Mouse (Mus musculus): ENCODE measurements around the gene Cryba2. TPM values are rescaled to one million over a fixed set of nuclear protein-coding genes. Genes with fewer than 3 reads are reported as not detected.

The Cryba2 gene
- polyA plus RNA-seq, 1 experiment = not detected

DNA sequence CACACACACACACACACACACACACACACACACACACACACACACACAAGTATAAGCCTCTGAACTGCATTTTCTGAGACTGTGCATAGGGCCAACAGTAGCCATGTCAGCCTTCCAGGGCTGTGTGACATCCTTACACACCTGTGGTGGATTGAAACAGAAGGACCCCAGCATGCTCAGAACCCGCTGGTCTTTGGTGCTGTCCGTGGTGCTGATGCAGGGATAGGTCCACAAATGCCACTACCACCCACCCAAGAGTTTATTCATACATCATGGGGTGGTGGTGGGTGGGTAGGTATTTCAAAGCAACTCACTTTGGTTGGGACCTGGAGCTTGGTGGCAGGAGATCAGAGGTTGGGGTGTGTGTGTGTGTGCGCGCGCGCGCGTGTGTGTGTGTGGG is 1.4 kb downstream of the Cryba2 start:
- TF ChIP-seq POLR2A (IDR thresholded peaks at IDR 0.05; ENCODE audit: insufficient read depth, low read depth, low read length) = no peak
- no peak for TF ChIP-seq CTCF (IDR thresholded peaks at IDR 0.05; ENCODE audit: insufficient read depth, low read depth, low read length)
- 3% methylated on average over 8 of the region's 8 CpGs for WGBS

DNA sequence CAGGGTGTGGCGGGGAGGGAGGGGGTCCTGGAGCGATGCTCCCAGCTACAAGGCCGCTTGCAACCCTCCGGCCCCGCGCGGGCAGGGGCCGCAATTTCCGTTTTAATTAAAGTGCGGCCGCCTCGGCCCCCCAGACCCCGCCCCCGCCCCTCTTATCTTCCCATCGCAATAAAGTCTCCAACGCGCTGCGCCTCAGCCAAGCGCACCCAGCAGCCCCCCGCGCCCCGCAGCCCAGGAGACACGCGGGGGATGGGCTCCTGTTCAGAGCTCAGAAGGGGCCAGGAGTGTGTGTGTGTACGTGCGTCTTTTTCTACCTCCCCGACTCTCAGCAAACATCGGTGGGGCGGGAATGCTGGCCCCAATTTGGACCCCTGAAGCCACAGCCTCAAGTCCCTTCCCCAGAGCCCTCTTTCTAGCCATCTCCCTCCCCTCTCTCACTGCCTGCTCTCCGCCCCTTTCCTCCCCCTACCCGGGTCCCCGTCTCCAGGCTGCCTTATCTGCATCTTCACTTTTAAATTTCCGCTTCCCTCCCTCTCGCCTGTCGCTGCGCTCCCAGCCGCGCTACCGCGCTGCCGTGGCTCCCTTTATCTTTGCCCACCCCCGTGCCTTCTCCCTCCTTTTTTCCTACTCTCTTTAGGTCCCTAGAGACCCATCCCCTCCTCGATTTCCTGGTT is 7.4 kb downstream of the Cryba2 start, which contains the start of gene Fev:
Gene Fev (minus strand): TSS at position 51 of the 674 bp plus-strand sequence.
- H3K27ac ChIP-seq (ENCODE audit: insufficient read depth, low read depth, low read length) = no peak within 1 kb of the TSS
- H3K4me1 ChIP-seq (ENCODE audit: control insufficient read depth, insufficient read depth, low read length) = peaks cover 32% of the 10 kb centered on the region
- peak within 1 kb of the TSS; percentile 6; the same call in 1 of the 2 replicates for H3K4me3 ChIP-seq (ENCODE audit: insufficient read depth, low read depth, low read length)
- WGBS = under 1% methylated on average over 43 of the region's 43 CpGs
- TF ChIP-seq POLR2A (IDR thresholded peaks at IDR 0.05; ENCODE audit: insufficient read depth, low read depth, low read length) (no peak), CTCF (IDR thresholded peaks at IDR 0.05; ENCODE audit: insufficient read depth, low read depth, low read length) (no peak)

More for the DNA sequence above, 1.4 kb downstream of the Cryba2 start:
- H3K4me1 ChIP-seq (ENCODE audit: control insufficient read depth, insufficient read depth, low read length) = peaks cover 14% of the 10 kb centered on the region
- H3K27ac ChIP-seq (ENCODE audit: insufficient read depth, low read depth, low read length) = no peak overlapping the region
- H3K4me3 ChIP-seq (ENCODE audit: insufficient read depth, low read depth, low read length) = no peak overlapping the region

DNA sequence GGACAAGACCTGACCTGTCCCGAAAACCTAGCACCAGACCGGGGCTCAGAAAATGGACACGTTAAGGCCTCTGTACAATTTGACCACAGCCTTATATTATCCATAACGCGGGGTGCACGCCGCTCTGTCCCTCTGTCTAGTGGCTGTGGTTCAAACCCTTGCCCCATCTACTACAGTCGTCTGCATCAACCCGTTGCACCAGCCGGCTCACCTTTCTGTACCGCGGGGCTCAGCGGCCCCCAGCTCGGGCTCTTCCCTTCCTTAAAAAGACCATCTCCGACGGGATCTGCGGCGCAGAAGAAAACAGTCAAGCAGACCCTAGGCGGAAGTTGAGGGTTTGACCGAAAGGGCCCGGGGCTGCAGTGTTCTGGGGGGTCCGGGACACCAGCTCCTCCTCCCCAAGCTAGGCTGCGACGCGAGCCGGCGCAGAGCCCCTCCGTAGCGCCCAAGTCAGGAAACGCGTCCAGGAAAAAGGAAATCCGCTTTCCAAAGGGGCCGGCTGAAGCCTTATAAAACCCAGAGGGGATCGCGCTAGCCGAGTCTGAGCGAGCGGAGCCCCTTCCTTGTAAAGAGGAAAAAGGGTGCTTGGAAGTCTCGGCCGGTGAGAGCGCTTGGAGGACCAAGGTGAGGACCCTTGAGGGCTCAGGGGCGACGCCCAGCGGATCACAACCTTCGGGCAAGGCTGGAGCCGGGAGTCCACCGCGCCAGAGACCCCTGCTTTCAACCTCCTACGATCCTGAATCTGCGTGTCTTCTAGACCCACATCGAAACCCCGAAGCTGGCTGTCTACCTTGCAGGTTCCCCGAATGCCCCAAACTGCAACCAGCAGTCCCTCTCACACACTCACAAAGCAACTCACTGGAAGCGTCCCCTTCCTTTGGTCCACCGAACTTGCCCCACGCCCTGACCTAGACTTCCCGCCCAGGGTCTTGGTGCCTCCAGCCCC is 8.5 kb downstream of the Cryba2 start:
- Histone ChIP-seq H3K27ac (ENCODE audit: insufficient read depth, low read depth, low read length) (no peak overlapping the region), H3K4me1 (ENCODE audit: control insufficient read depth, insufficient read depth, low read length) (peaks cover 32% of the 10 kb centered on the region), H3K4me3 (ENCODE audit: insufficient read depth, low read depth, low read length) (no peak overlapping the region)
- 3% methylated on average over 57 of the region's 57 CpGs for WGBS
- no peak for TF ChIP-seq CTCF (IDR thresholded peaks at IDR 0.05; ENCODE audit: insufficient read depth, low read depth, low read length)
- no peak for TF ChIP-seq POLR2A (IDR thresholded peaks at IDR 0.05; ENCODE audit: insufficient read depth, low read depth, low read length)

DNA sequence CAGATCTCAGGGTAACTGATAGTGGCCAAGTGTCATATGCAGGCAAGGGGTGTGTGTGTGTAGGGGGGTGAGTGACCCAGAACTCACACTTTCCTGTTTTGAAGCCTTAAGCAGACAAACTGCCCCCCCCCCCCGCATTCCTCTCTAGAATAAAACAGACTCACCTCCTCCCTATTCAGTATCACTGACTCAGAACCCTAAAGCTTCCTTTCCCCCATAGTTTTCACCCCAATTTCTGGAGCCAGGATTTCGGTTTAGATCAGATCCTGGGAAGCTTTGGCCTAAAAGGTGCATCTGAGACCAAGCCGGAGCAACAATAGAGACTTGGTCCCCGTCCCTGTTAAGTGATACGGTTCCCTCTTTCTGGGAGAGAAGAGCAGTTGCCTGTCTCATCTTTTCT is 9.5 kb downstream of the Cryba2 start:
- WGBS = 30% methylated on average over 5 of the region's 5 CpGs
- Histone ChIP-seq H3K4me3 (ENCODE audit: insufficient read depth, low read depth, low read length) (no peak overlapping the region), H3K27ac (ENCODE audit: insufficient read depth, low read depth, low read length) (no peak overlapping the region)

DNA sequence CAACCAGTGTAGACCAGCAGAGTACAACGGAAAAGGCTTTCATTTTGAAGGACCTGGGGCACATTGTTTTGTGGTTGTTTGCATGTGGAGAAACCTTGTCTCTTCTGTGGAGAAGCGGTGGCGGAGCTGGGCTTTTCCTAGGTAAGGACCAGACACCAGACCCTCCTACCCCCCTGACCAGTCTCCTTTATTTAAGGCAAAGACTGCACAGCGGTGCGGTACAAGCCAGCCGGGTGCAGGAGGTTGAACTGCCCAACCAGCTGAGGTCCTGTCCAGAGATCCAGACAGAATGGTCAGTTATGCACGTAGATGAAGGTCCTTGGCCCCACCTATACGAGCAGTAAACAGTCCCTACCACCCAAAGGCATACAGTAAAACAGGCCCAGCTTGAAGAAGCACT is 10.1 kb downstream of the Cryba2 start:
- H3K4me3 ChIP-seq (ENCODE audit: insufficient read depth, low read depth, low read length) = no peak overlapping the region

More for the DNA sequence above, 9.5 kb downstream of the Cryba2 start:
- TF ChIP-seq POLR2A (IDR thresholded peaks at IDR 0.05; ENCODE audit: insufficient read depth, low read depth, low read length) (no peak), CTCF (IDR thresholded peaks at IDR 0.05; ENCODE audit: insufficient read depth, low read depth, low read length) (no peak)
- H3K4me1 ChIP-seq (ENCODE audit: control insufficient read depth, insufficient read depth, low read length) = peaks cover 32% of the 10 kb centered on the region

DNA sequence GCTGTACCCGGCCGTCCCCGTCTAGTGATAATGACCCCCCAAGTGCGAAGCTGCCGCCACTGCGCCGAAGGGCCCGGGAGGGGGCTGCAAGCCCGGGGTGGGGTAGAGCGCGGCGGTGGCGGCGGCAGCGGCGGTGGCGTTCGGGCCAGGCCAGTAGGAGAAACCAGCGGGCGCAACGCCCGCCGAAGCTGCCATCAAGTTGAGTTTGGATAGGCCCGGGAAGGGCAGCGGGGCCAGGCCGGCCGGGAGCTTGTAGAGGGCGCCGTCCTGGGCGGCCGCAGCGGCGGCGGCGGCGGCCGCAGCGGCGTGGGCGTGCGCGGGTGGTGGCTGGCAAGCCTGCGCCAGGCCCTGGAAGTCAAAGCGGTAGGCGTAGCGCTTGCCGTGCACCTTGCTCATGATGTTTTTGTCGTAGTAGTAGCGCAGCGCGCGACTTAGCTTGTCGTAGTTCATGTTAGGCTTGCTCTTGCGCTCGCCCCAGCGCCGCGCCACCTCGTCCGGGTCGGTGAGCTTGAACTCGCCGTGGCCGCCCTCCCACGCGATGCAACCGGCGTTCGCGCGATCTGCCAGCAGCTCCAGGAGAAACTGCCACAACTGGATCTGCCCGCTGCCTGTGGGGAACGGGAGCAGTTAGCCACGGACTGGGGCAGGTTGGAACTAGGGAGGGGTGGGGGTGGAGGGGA is 10.7 kb downstream of the Cryba2 start:
- under 1% methylated on average over 74 of the region's 74 CpGs for WGBS
- no peak for TF ChIP-seq CTCF (IDR thresholded peaks at IDR 0.05; ENCODE audit: insufficient read depth, low read depth, low read length)
- no peak for TF ChIP-seq POLR2A (IDR thresholded peaks at IDR 0.05; ENCODE audit: insufficient read depth, low read depth, low read length)
- H3K4me1 ChIP-seq (ENCODE audit: control insufficient read depth, insufficient read depth, low read length) = peaks cover 32% of the 10 kb centered on the region
- peak overlapping the region; percentile 43 for H3K4me3 ChIP-seq (ENCODE audit: insufficient read depth, low read depth, low read length)
- H3K27ac ChIP-seq (ENCODE audit: insufficient read depth, low read depth, low read length) = no peak overlapping the region

More for the DNA sequence above, 10.1 kb downstream of the Cryba2 start:
- Histone ChIP-seq H3K27ac (ENCODE audit: insufficient read depth, low read depth, low read length) (no peak overlapping the region), H3K4me1 (ENCODE audit: control insufficient read depth, insufficient read depth, low read length) (peaks cover 32% of the 10 kb centered on the region)
- TF ChIP-seq CTCF (IDR thresholded peaks at IDR 0.05; ENCODE audit: insufficient read depth, low read depth, low read length) (no peak), POLR2A (IDR thresholded peaks at IDR 0.05; ENCODE audit: insufficient read depth, low read depth, low read length) (no peak)
- 17% methylated on average over 8 of the region's 8 CpGs for WGBS

DNA sequence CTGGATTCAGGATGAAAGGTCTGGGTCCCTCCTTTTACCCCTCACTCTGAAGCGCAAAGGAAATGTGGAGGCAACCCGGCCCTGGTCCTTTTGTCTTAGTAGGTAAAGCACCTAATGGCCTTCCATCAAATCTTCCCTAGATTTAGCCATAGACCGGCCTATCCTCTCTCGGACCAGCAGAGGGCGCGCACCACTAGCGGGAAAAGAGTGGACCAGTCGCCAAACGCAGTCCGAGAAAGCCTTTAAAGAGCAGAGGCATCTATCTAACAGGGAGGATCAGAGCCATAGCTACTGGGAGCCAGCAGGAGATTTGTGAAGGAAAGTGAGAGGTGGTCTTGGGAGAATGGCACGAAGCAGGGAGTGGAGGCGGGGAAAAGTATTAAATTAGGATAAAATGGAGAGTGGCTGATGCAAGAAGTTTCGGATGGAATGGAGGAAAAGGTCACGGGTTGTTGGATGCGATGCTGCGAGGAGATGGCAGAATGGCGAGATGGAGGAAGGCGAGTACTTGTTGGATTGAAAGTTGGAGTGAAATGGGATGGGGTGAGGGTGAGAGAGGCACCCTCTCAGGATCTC is 12.1 kb downstream of the Cryba2 start:
- WGBS = 11% methylated on average over 18 of the region's 18 CpGs
- TF ChIP-seq POLR2A (IDR thresholded peaks at IDR 0.05; ENCODE audit: insufficient read depth, low read depth, low read length) (no peak), CTCF (IDR thresholded peaks at IDR 0.05; ENCODE audit: insufficient read depth, low read depth, low read length) (peak; percentile 69; the same call in 1 of the 2 replicates)
- Histone ChIP-seq H3K27ac (ENCODE audit: insufficient read depth, low read depth, low read length) (no peak overlapping the region), H3K4me3 (ENCODE audit: insufficient read depth, low read depth, low read length) (no peak overlapping the region), H3K4me1 (ENCODE audit: control insufficient read depth, insufficient read depth, low read length) (peaks cover 32% of the 10 kb centered on the region)

DNA sequence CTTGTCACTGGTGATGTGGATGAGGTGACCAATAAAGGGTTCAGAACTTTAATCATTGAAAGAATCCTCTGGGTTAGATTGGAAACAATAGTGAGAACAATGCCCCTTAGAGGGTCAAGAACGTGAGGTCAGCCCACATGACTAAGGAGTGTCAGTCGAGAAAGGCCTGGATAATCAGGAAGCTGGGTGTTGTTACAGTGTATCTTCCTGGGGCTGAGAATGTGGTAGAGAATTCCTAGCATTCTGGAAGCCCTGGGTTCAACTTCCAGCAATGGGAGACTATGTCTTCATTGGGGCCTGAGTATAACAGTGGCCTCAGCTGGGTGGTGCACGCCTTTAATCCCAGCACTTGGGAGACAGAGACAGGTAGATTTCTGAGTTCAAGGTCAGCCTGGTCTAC is 15.7 kb downstream of the Cryba2 start:
- Histone ChIP-seq H3K27ac (ENCODE audit: insufficient read depth, low read depth, low read length) (no peak overlapping the region), H3K4me3 (ENCODE audit: insufficient read depth, low read depth, low read length) (no peak overlapping the region), H3K4me1 (ENCODE audit: control insufficient read depth, insufficient read depth, low read length) (peaks cover 8% of the 10 kb centered on the region)
- WGBS = 72% methylated on average over 3 of the region's 3 CpGs
- TF ChIP-seq CTCF (IDR thresholded peaks at IDR 0.05; ENCODE audit: insufficient read depth, low read depth, low read length) (no peak), POLR2A (IDR thresholded peaks at IDR 0.05; ENCODE audit: insufficient read depth, low read depth, low read length) (no peak)

Measured in olfactory bulb, adult 2 months (tissue).